Mouse (Mus musculus) embryonic facial prominence, embryonic 13.5 days (tissue): Measurements from ENCODE around the gene Dip2c. TPM values are rescaled to one million over a fixed set of nuclear protein-coding genes. Genes with fewer than 3 reads are reported as not detected.

ENCODE experiments used
- ATAC-seq: fragments of 200-750 bp; cut with Nextera tagmentation; 2 replicates; pipeline ENCODE4 v1.8.0; 2017; ENCODE audit warnings: low read depth; ENCODE audit not compliant: insufficient number of reproducible peaks, insufficient read depth, low FRiP score, low TSS enrichment
- H3K27ac ChIP-seq: fragments of 300-500 bp; sonication (generic); 2 replicates; pipeline ENCODE4 v1.5.1; 2015; ENCODE audit warnings: moderate library complexity, mild to moderate bottlenecking, inconsistent platforms
- H3K27me3 ChIP-seq: fragments of 300-500 bp; sonication (generic); 2 replicates; pipeline ENCODE4 v1.6.1; 2015; ENCODE audit warnings: mild to moderate bottlenecking, inconsistent platforms
- H3K36me3 ChIP-seq: fragments of 300-500 bp; sonication (generic); 2 replicates; pipeline ENCODE4 v1.6.1; 2015; ENCODE audit warnings: mild to moderate bottlenecking, inconsistent platforms
- H3K4me1 ChIP-seq: fragments of 300-500 bp; sonication (generic); 2 replicates; pipeline ENCODE4 v1.6.1; 2015; ENCODE audit warnings: inconsistent platforms
- H3K4me2 ChIP-seq: fragments of 300-500 bp; sonication (generic); 2 replicates; pipeline ENCODE4 v1.6.1; 2015; ENCODE audit warnings: moderate library complexity, mild to moderate bottlenecking, inconsistent platforms
- H3K4me3 ChIP-seq: fragments of 300-500 bp; sonication (generic); 2 replicates; pipeline ENCODE4 v1.5.1; 2015; ENCODE audit warnings: mild to moderate bottlenecking, inconsistent platforms
- H3K9ac ChIP-seq: fragments of 300-500 bp; sonication (generic); 2 replicates; pipeline ENCODE4 v1.6.1; 2015; ENCODE audit warnings: mild to moderate bottlenecking, inconsistent platforms
- H3K9me3 ChIP-seq: fragments of 300-500 bp; sonication (generic); 2 replicates; pipeline ENCODE4 v1.6.1; 2016; ENCODE audit warnings: inconsistent platforms
- WGBS: fragments of 180-500 bp; shearing (Covaris S2); methylation state at CpG from one replicate; pipeline ENCODE4 v1.1.7; 2015; ENCODE audit warnings: mixed read lengths; 5-methylcytosine and 5-hydroxymethylcytosine counted together
- polyA plus RNA-seq: library from polyadenylated mRNA; unstranded; fragments of >200 nt; fragmentation: Nextera tagmentation; extraction: Ambion mirVana; gene quantifications from 2 replicates; pipeline ENCODE4 v1.2.1, GENCODE M21; 2015

The Dip2c gene
- polyA plus RNA-seq: 5.6 and 5.8 TPM in 2 replicates

DNA sequence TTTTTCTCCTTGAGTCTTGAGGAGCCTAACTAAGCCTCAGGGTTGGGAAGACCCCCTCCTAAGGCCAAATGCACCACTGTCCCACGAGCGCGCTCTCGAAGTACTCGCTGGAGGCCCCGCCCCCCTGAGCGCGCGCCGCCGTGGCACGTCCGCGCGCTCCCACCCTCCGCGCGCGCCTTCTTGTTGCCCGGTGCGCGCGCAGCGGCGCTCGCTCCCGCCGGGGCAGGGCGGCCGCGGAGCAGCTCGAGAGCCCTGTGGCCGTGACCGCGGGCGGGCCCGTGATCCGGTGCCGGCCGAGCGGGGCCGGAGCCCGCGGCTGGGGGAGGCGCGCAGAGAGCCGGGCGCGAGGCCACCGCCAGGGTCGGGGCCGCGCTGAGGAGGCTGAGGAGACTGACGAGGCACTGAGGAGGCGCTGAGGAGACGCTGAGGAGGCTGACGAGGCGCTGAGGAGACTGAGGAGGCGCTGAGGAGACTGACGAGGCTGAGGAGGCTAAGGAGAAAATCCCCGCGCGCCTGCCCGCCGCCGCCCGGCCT lies at the start of gene Dip2c:
Dip2c (plus strand) TSS at position 207 of the 534 bp plus-strand sequence.
- peak within 1 kb of the TSS; percentile 98 for H3K27ac ChIP-seq
- ATAC-seq: peak; percentile 91
- H3K4me2 ChIP-seq: peak within 1 kb of the TSS; percentile 83
- under 1% methylated on average over 67 of the region's 67 CpGs for WGBS
- no peaks in the 10 kb centered on the region for H3K36me3 ChIP-seq
- H3K4me1 ChIP-seq: peaks cover 14% of the 10 kb centered on the region
- no peaks in the 10 kb centered on the region for H3K9me3 ChIP-seq
- H3K4me3 ChIP-seq: peak within 1 kb of the TSS; percentile 94
- no peaks in the 10 kb centered on the region for H3K27me3 ChIP-seq
- H3K9ac ChIP-seq: peak within 1 kb of the TSS; percentile 95

DNA sequence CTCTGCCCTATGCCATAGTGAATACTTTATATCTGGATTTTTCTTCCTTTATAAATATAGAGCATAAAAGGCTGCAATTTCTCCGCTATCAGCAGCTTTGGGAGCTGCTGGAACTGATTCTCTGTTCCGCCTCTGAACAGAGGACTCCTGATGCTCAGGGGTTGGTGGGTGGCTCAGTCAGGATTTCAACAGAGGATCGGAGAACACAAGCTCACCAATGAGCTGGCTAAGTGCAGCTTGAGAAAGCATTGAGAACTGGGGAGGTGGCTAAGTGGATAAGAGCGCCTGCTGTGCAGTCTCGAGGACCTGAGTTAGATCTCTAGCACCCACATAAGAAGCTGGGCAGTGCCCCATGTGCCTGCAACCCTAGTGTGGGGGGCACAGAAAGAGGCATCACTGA lies 49.2 kb upstream of the Dip2c start:
- no peak for ATAC-seq
- Histone ChIP-seq H3K4me1 (no peaks in the 10 kb centered on the region), H3K27me3 (no peaks in the 10 kb centered on the region), H3K36me3 (no peaks in the 10 kb centered on the region), H3K4me3 (no peak overlapping the region), H3K9me3 (no peaks in the 10 kb centered on the region), H3K4me2 (no peak overlapping the region), H3K27ac (no peak overlapping the region), H3K9ac (no peak overlapping the region)
- 78% methylated on average over 5 of the region's 5 CpGs for WGBS

DNA sequence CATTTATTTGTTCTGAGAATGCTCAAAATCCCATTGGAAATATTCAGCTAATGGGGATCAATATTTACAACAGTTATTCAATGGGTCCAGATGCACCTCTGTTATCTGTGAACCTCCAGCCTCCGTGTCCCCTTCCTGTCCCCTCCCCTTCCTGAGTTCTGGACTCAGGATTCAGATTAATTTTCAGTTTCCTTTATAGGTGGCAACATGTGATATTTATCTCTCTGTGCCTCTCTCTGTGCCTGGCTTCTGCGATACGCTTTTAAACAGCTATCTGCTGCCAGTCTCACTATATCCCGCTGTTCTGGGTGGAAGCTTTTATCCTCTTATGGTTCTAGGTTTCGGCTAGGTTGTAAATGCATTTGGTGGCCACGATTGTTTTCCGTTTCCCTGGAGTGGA lies 38.8 kb upstream of the Dip2c start:
- WGBS: 85% methylated on average over 7 of the region's 7 CpGs
- no peak overlapping the region for H3K4me2 ChIP-seq
- H3K36me3 ChIP-seq: no peaks in the 10 kb centered on the region
- no peak overlapping the region for H3K9ac ChIP-seq
- H3K27me3 ChIP-seq: no peaks in the 10 kb centered on the region
- H3K4me3 ChIP-seq: no peak overlapping the region
- H3K4me1 ChIP-seq: no peaks in the 10 kb centered on the region
- ATAC-seq: no peak
- no peak overlapping the region for H3K27ac ChIP-seq
- H3K9me3 ChIP-seq: no peaks in the 10 kb centered on the region

GRCm38 (mm10) chr13:9239127-9239526 lies 37.2 kb upstream of the Dip2c start:
- H3K27me3 ChIP-seq: no peaks in the 10 kb centered on the region
- ATAC-seq: no peak
- no peak overlapping the region for H3K4me3 ChIP-seq
- H3K4me2 ChIP-seq: no peak overlapping the region
- H3K27ac ChIP-seq: no peak overlapping the region
- no peaks in the 10 kb centered on the region for H3K36me3 ChIP-seq
- no peak overlapping the region for H3K9ac ChIP-seq
- WGBS: 76% methylated on average over 5 of the region's 5 CpGs
- no peaks in the 10 kb centered on the region for H3K4me1 ChIP-seq
- H3K9me3 ChIP-seq: no peaks in the 10 kb centered on the region

GRCm38 (mm10) chr13:9239631-9240236 lies 36.6 kb upstream of the Dip2c start:
- Histone ChIP-seq H3K36me3 (no peaks in the 10 kb centered on the region), H3K27me3 (no peaks in the 10 kb centered on the region), H3K4me2 (no peak overlapping the region), H3K9ac (no peak overlapping the region), H3K4me1 (no peaks in the 10 kb centered on the region), H3K27ac (no peak overlapping the region), H3K4me3 (no peak overlapping the region), H3K9me3 (no peaks in the 10 kb centered on the region)
- WGBS: 90% methylated on average over 12 of the region's 12 CpGs
- no peak for ATAC-seq

GRCm38 (mm10) chr13:9261748-9262147 lies 14.6 kb upstream of the Dip2c start:
- Histone ChIP-seq H3K4me2 (no peak overlapping the region), H3K9me3 (no peaks in the 10 kb centered on the region), H3K27me3 (no peaks in the 10 kb centered on the region), H3K4me1 (no peaks in the 10 kb centered on the region), H3K4me3 (no peak overlapping the region), H3K9ac (no peak overlapping the region), H3K27ac (no peak overlapping the region), H3K36me3 (no peaks in the 10 kb centered on the region)
- 72% methylated on average over 4 of the region's 4 CpGs for WGBS
- ATAC-seq: no peak

DNA sequence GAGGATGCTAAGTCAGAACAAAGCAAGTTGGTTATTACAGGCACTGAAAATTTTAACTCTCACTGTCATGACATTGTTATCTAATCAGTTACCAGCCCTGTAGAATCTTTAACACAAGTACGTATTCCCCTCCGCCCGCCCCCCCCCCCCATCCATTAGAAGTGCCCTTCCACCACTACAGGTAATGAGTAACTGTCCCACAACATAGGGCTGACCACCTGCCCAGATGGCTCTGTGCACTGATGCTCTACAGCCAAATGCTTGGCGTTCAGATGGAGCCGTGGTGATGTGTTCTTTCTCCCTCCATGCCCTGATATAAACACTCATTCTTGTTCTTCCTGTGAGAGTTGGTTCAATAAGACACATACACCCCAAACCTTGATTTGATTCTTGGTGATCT lies 10.8 kb upstream of the Dip2c start:
- no peak overlapping the region for H3K4me2 ChIP-seq
- H3K9me3 ChIP-seq: no peaks in the 10 kb centered on the region
- no peaks in the 10 kb centered on the region for H3K27me3 ChIP-seq
- 84% methylated on average over 5 of the region's 5 CpGs for WGBS
- H3K27ac ChIP-seq: no peak overlapping the region
- no peak overlapping the region for H3K9ac ChIP-seq
- no peaks in the 10 kb centered on the region for H3K36me3 ChIP-seq
- H3K4me1 ChIP-seq: no peaks in the 10 kb centered on the region
- ATAC-seq: no peak
- H3K4me3 ChIP-seq: no peak overlapping the region

DNA sequence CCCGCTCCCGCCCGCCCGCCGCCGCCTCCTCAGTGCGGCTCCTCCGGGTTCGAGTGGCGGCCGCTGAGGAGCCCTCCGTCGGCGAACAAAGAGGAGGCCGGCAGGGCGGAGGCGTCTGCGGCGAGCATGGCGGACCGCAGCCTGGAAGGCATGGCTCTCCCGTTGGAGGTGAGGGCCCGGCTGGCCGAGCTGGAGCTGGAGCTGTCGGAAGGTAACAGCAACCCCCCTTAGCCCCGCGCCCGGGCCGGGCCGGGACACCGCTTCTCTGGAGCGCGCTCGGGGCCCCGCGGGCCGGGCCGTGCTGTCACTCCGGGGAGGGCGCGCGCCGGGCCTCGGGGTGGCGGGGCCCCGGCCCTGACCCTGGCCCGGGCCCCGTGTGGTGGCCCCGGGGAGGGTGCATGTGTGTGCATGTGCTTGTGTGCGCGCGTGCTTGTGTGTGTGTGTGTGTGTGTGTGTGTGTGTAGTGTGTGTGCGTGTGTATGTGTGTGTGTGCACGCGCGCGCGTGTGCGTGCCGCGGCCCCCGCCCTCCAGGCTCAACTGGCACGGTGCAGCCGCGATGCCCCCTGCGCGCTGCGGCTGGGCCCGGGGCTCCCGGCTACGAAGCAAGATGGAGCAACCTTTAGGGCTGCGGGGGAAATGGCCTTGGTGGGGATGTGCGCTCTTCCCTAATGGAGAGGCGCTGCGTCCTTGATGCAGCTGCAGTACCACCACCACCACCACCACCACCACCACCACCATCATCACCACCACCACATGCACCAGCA lies 710 bp downstream of the Dip2c start:
- H3K27ac ChIP-seq: peak overlapping the region; percentile 98
- no peaks in the 10 kb centered on the region for H3K27me3 ChIP-seq
- no peaks in the 10 kb centered on the region for H3K9me3 ChIP-seq
- peaks cover 14% of the 10 kb centered on the region for H3K4me1 ChIP-seq
- H3K4me3 ChIP-seq: peak overlapping the region; percentile 94
- peak; percentile 70; the same call in 1 of the 2 replicates for ATAC-seq
- under 1% methylated on average over 72 of the region's 75 CpGs for WGBS
- no peaks in the 10 kb centered on the region for H3K36me3 ChIP-seq
- peak overlapping the region; percentile 95 for H3K9ac ChIP-seq
- H3K4me2 ChIP-seq: peak overlapping the region; percentile 83

- H3K27ac ChIP-seq: 0 out of 2 replicates have a peak overlapping the region, but pooled peaks have one; percentile 98
These were observed 1.3 kb downstream of the Dip2c start for GRCm38 (mm10) chr13:9277621-9277960.

GRCm38 (mm10) chr13:9278636-9279035 lies 2.3 kb downstream of the Dip2c start:
- H3K4me1 ChIP-seq: peaks cover 14% of the 10 kb centered on the region
- H3K27me3 ChIP-seq: no peaks in the 10 kb centered on the region
- no peak for ATAC-seq
- no peaks in the 10 kb centered on the region for H3K9me3 ChIP-seq
- peak overlapping the region; percentile 83; the same call in 1 of the 2 replicates for H3K4me2 ChIP-seq
- 0 out of 2 replicates have a peak overlapping the region, but pooled peaks have one; percentile 21 for H3K9ac ChIP-seq
- H3K27ac ChIP-seq: no peak overlapping the region
- no peaks in the 10 kb centered on the region for H3K36me3 ChIP-seq
- WGBS: 76% methylated on average over 5 of the region's 5 CpGs
- H3K4me3 ChIP-seq: peak overlapping the region; percentile 94; the same call in 1 of the 2 replicates

More at GRCm38 (mm10) chr13:9277621-9277960, 1.3 kb downstream of the Dip2c start:
- WGBS: 1% methylated on average over 15 of the region's 15 CpGs
- no peaks in the 10 kb centered on the region for H3K27me3 ChIP-seq
- H3K4me1 ChIP-seq: peaks cover 14% of the 10 kb centered on the region
- peak overlapping the region; percentile 83 for H3K4me2 ChIP-seq
- no peaks in the 10 kb centered on the region for H3K36me3 ChIP-seq
- peak overlapping the region; percentile 94 for H3K4me3 ChIP-seq
- H3K9ac ChIP-seq: peak overlapping the region; percentile 95
- no peak for ATAC-seq
- no peaks in the 10 kb centered on the region for H3K9me3 ChIP-seq

- Histone ChIP-seq H3K36me3 (no peaks in the 10 kb centered on the region), H3K4me1 (peaks cover 9% of the 10 kb centered on the region), H3K27ac (no peak overlapping the region), H3K4me3 (no peak overlapping the region), H3K27me3 (no peaks in the 10 kb centered on the region), H3K9ac (no peak overlapping the region), H3K9me3 (no peaks in the 10 kb centered on the region), H3K4me2 (no peak overlapping the region)
- ATAC-seq: no peak
- 88% methylated on average over 13 of the region's 13 CpGs for WGBS
These were observed 6.7 kb downstream of the Dip2c start for GRCm38 (mm10) chr13:9283050-9283449.

GRCm38 (mm10) chr13:9289916-9290315 lies 13.6 kb downstream of the Dip2c start:
- no peak overlapping the region for H3K4me3 ChIP-seq
- WGBS: 42% methylated on average over 2 of the region's 2 CpGs

More at GRCm38 (mm10) chr13:9289916-9290315, 13.6 kb downstream of the Dip2c start:
- Histone ChIP-seq H3K27me3 (no peaks in the 10 kb centered on the region), H3K4me2 (no peak overlapping the region), H3K9me3 (no peaks in the 10 kb centered on the region), H3K27ac (no peak overlapping the region), H3K4me1 (peaks cover 7% of the 10 kb centered on the region; the same call in 1 of the 2 replicates), H3K9ac (no peak overlapping the region), H3K36me3 (no peaks in the 10 kb centered on the region)
- ATAC-seq: no peak
